Mouse (Mus musculus) hindbrain, embryonic 11.5 days (tissue): Measurements from ENCODE around the gene Aknad1. TPM values are rescaled to one million over a fixed set of nuclear protein-coding genes. Genes with fewer than 3 reads are reported as not detected.

Source experiments
- ATAC-seq: fragments of 200-750 bp; cut with Nextera tagmentation; 2 replicates; pipeline ENCODE4 v1.8.0; 2017; ENCODE audit warnings: mild to moderate bottlenecking, moderate TSS enrichment, moderate library complexity; ENCODE audit not compliant: low FRiP score
- DNase-seq: peaks from one replicate; pipeline ENCODE4 v3.0.0-alpha.2; 2015; ENCODE audit warnings: low spot score
- H3K27ac ChIP-seq: fragments of 300-500 bp; sonication (generic); 2 replicates; pipeline ENCODE4 v1.5.1; 2014; ENCODE audit warnings: mild to moderate bottlenecking, low read depth, low read length
- H3K27me3 ChIP-seq: fragments of 300-500 bp; sonication (generic); 2 replicates; pipeline ENCODE4 v1.6.1; 2014; ENCODE audit warnings: mild to moderate bottlenecking, low read length, moderate library complexity, mixed read lengths; ENCODE audit not compliant: control insufficient read depth, insufficient read depth
- H3K36me3 ChIP-seq: fragments of 300-500 bp; sonication (generic); 2 replicates; pipeline ENCODE4 v1.6.1; 2014; ENCODE audit warnings: mild to moderate bottlenecking, low read length, moderate library complexity, mixed read lengths; ENCODE audit not compliant: control insufficient read depth, insufficient read depth
- H3K4me1 ChIP-seq: fragments of 300-500 bp; sonication (generic); replicated peaks from 2 replicates; pipeline ENCODE4 v1.6.1; 2014; ENCODE audit warnings: low read length, mixed read lengths; ENCODE audit not compliant: control insufficient read depth, insufficient read depth
- H3K4me2 ChIP-seq: fragments of 300-500 bp; sonication (generic); replicated peaks from 2 replicates; pipeline ENCODE4 v1.6.1; 2014; ENCODE audit warnings: mild to moderate bottlenecking, low read depth, low read length
- H3K4me3 ChIP-seq: fragments of 300-500 bp; sonication (generic); 2 replicates; pipeline ENCODE4 v1.5.1; 2014; ENCODE audit warnings: low read depth, low read length
- H3K9ac ChIP-seq: fragments of 300-500 bp; sonication (generic); 2 replicates; pipeline ENCODE4 v1.6.1; 2014; ENCODE audit warnings: low read depth, low read length
- H3K9me3 ChIP-seq: fragments of 300-500 bp; sonication (generic); 2 replicates; pipeline ENCODE4 v1.6.1; 2016; ENCODE audit warnings: low read length; ENCODE audit not compliant: control insufficient read depth
- WGBS: fragments of 180-500 bp; shearing (Covaris S2); extraction: QIAGEN DNeasy Blood & Tissue Kit; methylation state at CpG from one replicate; pipeline ENCODE4 v1.1.7; 2014; 5-methylcytosine and 5-hydroxymethylcytosine counted together
- polyA plus RNA-seq: library from polyadenylated mRNA; unstranded; fragments of >200 nt; fragmentation: Nextera tagmentation; extraction: Ambion mirVana; gene quantifications from 2 replicates; pipeline ENCODE4 v1.2.1, GENCODE M21; 2014

Aknad1 gene
- polyA plus RNA-seq, 1 experiment from 2014 or later: not detected

- H3K4me3 ChIP-seq: no peak overlapping the region
- no peak overlapping the region for H3K4me2 ChIP-seq
- 96% methylated on average over 6 of the region's 6 CpGs for WGBS
- H3K27me3 ChIP-seq: no peaks in the 10 kb centered on the region
- H3K36me3 ChIP-seq: no peaks in the 10 kb centered on the region
- H3K4me1 ChIP-seq: no peaks in the 10 kb centered on the region
- no peaks in the 10 kb centered on the region for H3K9me3 ChIP-seq
- ATAC-seq (no peak), DNase-seq (no peak)
- H3K9ac ChIP-seq: no peak overlapping the region
- no peak overlapping the region for H3K27ac ChIP-seq
Measured at GRCm38 (mm10) chr3:108797723-108798122, 58.3 kb downstream of the Aknad1 start.

- DNase-seq (no peak), ATAC-seq (no peak)
- Histone ChIP-seq H3K9ac (no peak overlapping the region), H3K4me2 (no peak overlapping the region), H3K36me3 (no peaks in the 10 kb centered on the region), H3K9me3 (no peaks in the 10 kb centered on the region), H3K27ac (no peak overlapping the region), H3K4me3 (no peak overlapping the region), H3K27me3 (no peaks in the 10 kb centered on the region), H3K4me1 (no peaks in the 10 kb centered on the region)
- 96% methylated on average over 2 of the region's 2 CpGs for WGBS
Measured at GRCm38 (mm10) chr3:108798375-108798774, 58.9 kb downstream of the Aknad1 start.

GRCm38 (mm10) chr3:108805622-108806021, 66.2 kb downstream of the Aknad1 start:
- Histone ChIP-seq H3K4me1 (no peaks in the 10 kb centered on the region), H3K4me3 (no peak overlapping the region), H3K27ac (no peak overlapping the region), H3K9ac (no peak overlapping the region), H3K36me3 (no peaks in the 10 kb centered on the region), H3K4me2 (no peak overlapping the region), H3K9me3 (no peaks in the 10 kb centered on the region), H3K27me3 (no peaks in the 10 kb centered on the region)
- ATAC-seq: no peak
- WGBS: 89% methylated on average over 5 of the region's 5 CpGs
- no peak for DNase-seq

- Histone ChIP-seq H3K27ac (no peak overlapping the region), H3K36me3 (no peaks in the 10 kb centered on the region), H3K4me3 (no peak overlapping the region), H3K9ac (no peak overlapping the region), H3K4me1 (no peaks in the 10 kb centered on the region), H3K27me3 (no peaks in the 10 kb centered on the region), H3K4me2 (no peak overlapping the region), H3K9me3 (no peaks in the 10 kb centered on the region)
- WGBS: 95% methylated on average over 4 of the region's 4 CpGs
- DNase-seq (no peak), ATAC-seq (no peak)
Measured at GRCm38 (mm10) chr3:108810747-108811263, 71.3 kb downstream of the Aknad1 start.

GRCm38 (mm10) chr3:108815631-108816030, 76.2 kb downstream of the Aknad1 start:
- Histone ChIP-seq H3K27ac (no peak overlapping the region), H3K4me3 (no peak overlapping the region), H3K4me1 (no peaks in the 10 kb centered on the region), H3K9ac (no peak overlapping the region), H3K4me2 (no peak overlapping the region), H3K27me3 (no peaks in the 10 kb centered on the region), H3K36me3 (no peaks in the 10 kb centered on the region), H3K9me3 (no peaks in the 10 kb centered on the region)
- ATAC-seq: no peak
- no peak for DNase-seq
- 79% methylated on average over 4 of the region's 4 CpGs for WGBS

GRCm38 (mm10) chr3:108830493-108830892, 91.0 kb downstream of the Aknad1 start:
- H3K9me3 ChIP-seq: no peaks in the 10 kb centered on the region
- DNase-seq (no peak), ATAC-seq (no peak)
- H3K4me1 ChIP-seq: no peaks in the 10 kb centered on the region
- no peaks in the 10 kb centered on the region for H3K36me3 ChIP-seq
- no peaks in the 10 kb centered on the region for H3K27me3 ChIP-seq
- H3K4me3 ChIP-seq: no peak overlapping the region
- H3K4me2 ChIP-seq: no peak overlapping the region
- WGBS: 90% methylated on average over 11 of the region's 11 CpGs
- H3K9ac ChIP-seq: no peak overlapping the region
- no peak overlapping the region for H3K27ac ChIP-seq

GRCm38 (mm10) chr3:108831750-108832149, 92.3 kb downstream of the Aknad1 start:
- no peaks in the 10 kb centered on the region for H3K9me3 ChIP-seq
- no peak overlapping the region for H3K9ac ChIP-seq
- no peak overlapping the region for H3K4me3 ChIP-seq
- H3K4me2 ChIP-seq: no peak overlapping the region
- 96% methylated on average over 6 of the region's 6 CpGs for WGBS
- no peaks in the 10 kb centered on the region for H3K27me3 ChIP-seq
- no peak overlapping the region for H3K27ac ChIP-seq
- ATAC-seq (no peak), DNase-seq (no peak)
- H3K4me1 ChIP-seq: no peaks in the 10 kb centered on the region
- H3K36me3 ChIP-seq: no peaks in the 10 kb centered on the region

Other genes starting within 250 kb of the Aknad1 start
- 0.68 and 1.6 TPM in 2 replicates for gene 1700013F07Rik, start 205.5 kb upstream of the Aknad1 start, polyA plus RNA-seq
- gene 5330417C22Rik, start 203.1 kb upstream of the Aknad1 start, polyA plus RNA-seq: 3.0 and 3.5 TPM in 2 replicates
- gene Tmem167b, start 177.2 kb upstream of the Aknad1 start, polyA plus RNA-seq: 54.0 and 57.4 TPM in 2 replicates
- gene Taf13, start 168.0 kb upstream of the Aknad1 start, polyA plus RNA-seq: 84.8 and 88.2 TPM in 2 replicates
- 50.4 and 55.2 TPM in 2 replicates for gene Wdr47, start 148.4 kb upstream of the Aknad1 start, polyA plus RNA-seq
- 64.5 and 66.7 TPM in 2 replicates for gene Clcc1, start 85.7 kb upstream of the Aknad1 start, polyA plus RNA-seq
- 95.3 and 104 TPM in 2 replicates for gene Gpsm2, start 17.3 kb upstream of the Aknad1 start, polyA plus RNA-seq
- gene Stxbp3, start 100.9 kb downstream of the Aknad1 start, polyA plus RNA-seq: 23.2 and 28.1 TPM in 2 replicates
- 0.28 TPM in 1 of 2 replicates, not detected in the other for gene Fndc7, start 150.3 kb downstream of the Aknad1 start, polyA plus RNA-seq
- 84.4 and 85.3 TPM in 2 replicates for gene Prpf38b, start 172.1 kb downstream of the Aknad1 start, polyA plus RNA-seq
- 0.52 and 0.84 TPM in 2 replicates for gene Henmt1, start 200.2 kb downstream of the Aknad1 start, polyA plus RNA-seq
- 0.52 TPM in 1 of 2 replicates, not detected in the other for gene Gm9857, start 200.8 kb downstream of the Aknad1 start, polyA plus RNA-seq